Mouse (Mus musculus) ES-Bruce4 (cell line): ENCODE data around the gene Cdc14b.

ENCODE experiments used
- CTCF ChIP-seq: IDR thresholded peaks from one replicate; pipeline ENCODE4 v1.8.1; 2011; ENCODE audit warnings: low read depth, low read length
- EP300 ChIP-seq: IDR thresholded peaks from 2 replicates; pipeline ENCODE4 v1.6.1; 2011; ENCODE audit warnings: low read depth, low read length; ENCODE audit not compliant: insufficient read depth
- POLR2A ChIP-seq: IDR thresholded peaks from one replicate; pipeline ENCODE4 v1.8.1; 2011; ENCODE audit warnings: low read length; ENCODE audit not compliant: insufficient read depth

DNA sequence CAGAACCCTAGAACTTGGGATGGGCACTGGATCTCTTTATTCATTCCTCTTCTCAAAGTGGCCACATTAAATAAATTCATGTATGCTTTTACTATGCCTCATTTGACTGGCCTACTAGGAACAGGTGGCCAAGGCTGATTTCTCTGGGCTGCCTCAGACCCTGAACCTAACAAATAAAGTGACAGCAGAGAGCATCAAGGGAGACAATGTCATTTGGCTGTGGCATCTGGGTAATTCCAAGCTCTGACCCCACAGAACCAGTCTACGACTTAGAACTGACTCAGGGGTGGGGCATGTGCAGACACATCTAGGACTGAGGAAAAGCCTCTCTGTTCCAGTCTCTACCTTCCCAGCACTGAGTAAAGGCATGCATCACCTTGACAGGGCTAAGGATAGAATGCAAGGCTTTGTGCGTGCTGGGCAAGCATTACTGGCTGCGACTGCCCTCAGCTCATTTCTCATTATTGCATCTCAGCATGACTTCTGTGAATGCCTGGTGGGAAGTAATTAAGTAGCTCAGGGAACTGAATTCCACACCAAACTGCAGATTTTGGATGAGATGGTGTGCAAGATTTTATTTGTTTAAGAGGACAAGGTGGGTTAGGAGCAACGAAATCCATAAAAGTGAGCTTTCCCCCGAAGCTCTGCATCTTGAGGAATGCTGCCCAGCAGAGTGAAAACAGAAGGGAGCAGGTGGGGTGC, 17.1 kb downstream of the Cdc14b start:
- TF ChIP-seq CTCF (no peak), POLR2A (no peak), EP300 (no peak)
